Mouse (Mus musculus): ENCODE measurements at regions not wholly inside any gene's neighbourhood (a gene's known extent, or its start where the extent isn't known, plus 50 kb on each side); places are given as distances from the start of the nearest gene placed in this dataset.
A peak's percentile ranks its signal among the peaks of the same experiment; 100 is the strongest.
"Not testable (repeated sequence)": the region's sequence is repeated elsewhere in the genome, so short reads cannot be mapped to it uniquely, and the experiment has no call there.

GRCm38 (mm10) chr1:88752332-88752731 is 50.3 kb upstream of the Arl4c start:
- ATAC-seq (ENCODE audit: insufficient number of reproducible peaks, low FRiP score, low TSS enrichment) = no peak

- ATAC-seq (ENCODE audit: insufficient number of reproducible peaks, low FRiP score, low TSS enrichment) = no peak
These were observed 54.6 kb upstream of the Arl4c start for GRCm38 (mm10) chr1:88756658-88757057.

GRCm38 (mm10) chr1:88757162-88757561 is 55.1 kb upstream of the Arl4c start:
- no peak for ATAC-seq (ENCODE audit: insufficient number of reproducible peaks, low FRiP score, low TSS enrichment)

GRCm38 (mm10) chr1:88757746-88758145 is 55.7 kb upstream of the Arl4c start:
- ATAC-seq (ENCODE audit: insufficient number of reproducible peaks, low FRiP score, low TSS enrichment) = no peak

GRCm38 (mm10) chr1:88760643-88761042 is 58.6 kb upstream of the Arl4c start:
- ATAC-seq (ENCODE audit: insufficient number of reproducible peaks, low FRiP score, low TSS enrichment) = no peak

- no peak for ATAC-seq (ENCODE audit: insufficient number of reproducible peaks, low FRiP score, low TSS enrichment)
These were observed 59.1 kb upstream of the Arl4c start for GRCm38 (mm10) chr1:88761121-88761520.

- ATAC-seq (ENCODE audit: insufficient number of reproducible peaks, low FRiP score, low TSS enrichment) = no peak
These were observed 61.8 kb upstream of the Arl4c start for GRCm38 (mm10) chr1:88763725-88764364.

- ATAC-seq (ENCODE audit: insufficient number of reproducible peaks, low FRiP score, low TSS enrichment) = no peak
These were observed 62.5 kb upstream of the Arl4c start for GRCm38 (mm10) chr1:88764478-88764877.

- no peak for ATAC-seq (ENCODE audit: insufficient number of reproducible peaks, low FRiP score, low TSS enrichment)
These were observed 75.0 kb upstream of the Arl4c start for GRCm38 (mm10) chr1:88777009-88777408.

- peak; percentile 60; the same call in 1 of the 2 replicates for ATAC-seq (ENCODE audit: insufficient number of reproducible peaks, low FRiP score, low TSS enrichment)
These were observed 78.2 kb upstream of the Arl4c start for GRCm38 (mm10) chr1:88780262-88780661.

GRCm38 (mm10) chr1:88783083-88783482 is 81.1 kb upstream of the Arl4c start:
- ATAC-seq (ENCODE audit: insufficient number of reproducible peaks, low FRiP score, low TSS enrichment) = no peak

GRCm38 (mm10) chr1:88784866-88785620 is 83.0 kb upstream of the Arl4c start:
- ATAC-seq (ENCODE audit: insufficient number of reproducible peaks, low FRiP score, low TSS enrichment) = no peak

GRCm38 (mm10) chr1:88786066-88786465 is 84.0 kb upstream of the Arl4c start:
- no peak for ATAC-seq (ENCODE audit: insufficient number of reproducible peaks, low FRiP score, low TSS enrichment)

- no peak for ATAC-seq (ENCODE audit: insufficient number of reproducible peaks, low FRiP score, low TSS enrichment)
These were observed 88.7 kb upstream of the Arl4c start for GRCm38 (mm10) chr1:88790674-88791073.

- peak; percentile 58; the same call in 1 of the 2 replicates for ATAC-seq (ENCODE audit: insufficient number of reproducible peaks, low FRiP score, low TSS enrichment)
These were observed 92.9 kb upstream of the Arl4c start for GRCm38 (mm10) chr1:88794926-88795325.

- no peak for ATAC-seq (ENCODE audit: insufficient number of reproducible peaks, low FRiP score, low TSS enrichment)
These were observed 96.5 kb upstream of the Arl4c start for GRCm38 (mm10) chr1:88798473-88798872.

GRCm38 (mm10) chr1:88798874-88799273 is 96.9 kb upstream of the Arl4c start:
- ATAC-seq (ENCODE audit: insufficient number of reproducible peaks, low FRiP score, low TSS enrichment) = no peak

GRCm38 (mm10) chr1:88799343-88799742 is 97.3 kb upstream of the Arl4c start:
- ATAC-seq (ENCODE audit: insufficient number of reproducible peaks, low FRiP score, low TSS enrichment) = no peak

GRCm38 (mm10) chr1:88799789-88800188 is 97.8 kb upstream of the Arl4c start:
- no peak for ATAC-seq (ENCODE audit: insufficient number of reproducible peaks, low FRiP score, low TSS enrichment)

GRCm38 (mm10) chr1:88800411-88800810 is 98.4 kb upstream of the Arl4c start:
- no peak for ATAC-seq (ENCODE audit: insufficient number of reproducible peaks, low FRiP score, low TSS enrichment)

- not testable (repeated sequence) for ATAC-seq (ENCODE audit: insufficient number of reproducible peaks, low FRiP score, low TSS enrichment)
These were observed 99.1 kb upstream of the Arl4c start for GRCm38 (mm10) chr1:88801151-88801550.

- no peak for ATAC-seq (ENCODE audit: insufficient number of reproducible peaks, low FRiP score, low TSS enrichment)
These were observed 104.9 kb upstream of the Arl4c start for GRCm38 (mm10) chr1:88806960-88807359.
